Mouse (Mus musculus) granulocyte monocyte progenitor cell, adult 5-6 weeks (primary cell): ENCODE results near the gene Tex264. TPM values are rescaled to one million over a fixed set of nuclear protein-coding genes. Genes with fewer than 3 reads are reported as not detected.
"Not testable (repeated sequence)": the region's sequence is repeated elsewhere in the genome, so short reads cannot be mapped to it uniquely, and the experiment has no call there.

ENCODE experiments used
- ATAC-seq: replicated peaks from 2 replicates; pipeline ENCODE4 v1.8.0; 2016; ENCODE audit warnings: mild to moderate bottlenecking, moderate TSS enrichment, inconsistent platforms; ENCODE audit not compliant: poor library complexity, severe bottlenecking
- total RNA-seq, 2 experiments: library from RNA; stranded (forward) in 1 of 2; stranded (reverse) in 1 of 2; fragments of 200-712, 200-1000 nt in 1 of 2; fragments of >200 nt in 1 of 2; fragmentation: Nextera tagmentation in 1 of 2; gene quantifications; 2 replicates each; pipeline ENCODE4 v1.2.3; 2014 to 2017

Tex264 gene
- total RNA-seq, 2 experiments from 2014 or later = 18.0 to 27.1 TPM

GRCm38 (mm10) chr9:106664856-106665255, 20.9 kb downstream of the Tex264 start:
- ATAC-seq = no peak

GRCm38 (mm10) chr9:106664433-106664832, 21.3 kb downstream of the Tex264 start:
- no peak for ATAC-seq

- ATAC-seq = no peak
These were observed 22.5 kb downstream of the Tex264 start for GRCm38 (mm10) chr9:106663200-106663599.

- ATAC-seq = no peak
These were observed 25.8 kb downstream of the Tex264 start for GRCm38 (mm10) chr9:106659935-106660334.

GRCm38 (mm10) chr9:106659441-106659840, 26.3 kb downstream of the Tex264 start:
- no peak for ATAC-seq

GRCm38 (mm10) chr9:106657592-106657991, 28.1 kb downstream of the Tex264 start:
- ATAC-seq = no peak

- no peak for ATAC-seq
These were observed 28.9 kb downstream of the Tex264 start for GRCm38 (mm10) chr9:106656820-106657219.

GRCm38 (mm10) chr9:106655884-106656720, 29.6 kb downstream of the Tex264 start, which contains the start of gene Grm2:
Gene Grm2 (minus strand): TSS chr9:106656082.
- peak; percentile 85 for ATAC-seq

- 0 out of 2 replicates have a peak, but pooled peaks have one; percentile 32 for ATAC-seq
These were observed 33.0 kb downstream of the Tex264 start for GRCm38 (mm10) chr9:106652720-106653119.

- no peak for ATAC-seq
These were observed 38.5 kb downstream of the Tex264 start for GRCm38 (mm10) chr9:106647226-106647625.

GRCm38 (mm10) chr9:106645684-106646271, 39.9 kb downstream of the Tex264 start:
- no peak for ATAC-seq

GRCm38 (mm10) chr9:106643787-106644186, 41.9 kb downstream of the Tex264 start:
- no peak for ATAC-seq

GRCm38 (mm10) chr9:106643128-106643527, 42.6 kb downstream of the Tex264 start:
- peak; percentile 97 for ATAC-seq

GRCm38 (mm10) chr9:106641346-106641745, 44.4 kb downstream of the Tex264 start:
- ATAC-seq = no peak

- ATAC-seq = no peak
These were observed 47.6 kb downstream of the Tex264 start for GRCm38 (mm10) chr9:106638154-106638553.

- ATAC-seq = no peak
These were observed 53.5 kb downstream of the Tex264 start for GRCm38 (mm10) chr9:106632185-106632584.

- not testable (repeated sequence) for ATAC-seq
These were observed 57.9 kb downstream of the Tex264 start for GRCm38 (mm10) chr9:106627796-106628195.

GRCm38 (mm10) chr9:106626282-106626681, 59.4 kb downstream of the Tex264 start, which contains the start of gene Iqcf6:
Gene Iqcf6 (plus strand): TSS chr9:106626582.
- ATAC-seq = no peak

- no peak for ATAC-seq
These were observed 68.2 kb downstream of the Tex264 start for GRCm38 (mm10) chr9:106617496-106617895.

GRCm38 (mm10) chr9:106616306-106616705, 69.4 kb downstream of the Tex264 start:
- ATAC-seq = no peak

- no peak for ATAC-seq
These were observed 71.1 kb downstream of the Tex264 start for GRCm38 (mm10) chr9:106614616-106615015.
